Mouse (Mus musculus) 416B (cell line): ENCODE results near the gene P2ry6.
A peak's percentile ranks its signal among the peaks of the same experiment; 100 is the strongest.

ENCODE experiments used
- DNase-seq: peaks from one replicate; pipeline ENCODE4 v3.0.0; 2011; ENCODE audit warnings: low read depth

Gene P2ry6

DNA sequence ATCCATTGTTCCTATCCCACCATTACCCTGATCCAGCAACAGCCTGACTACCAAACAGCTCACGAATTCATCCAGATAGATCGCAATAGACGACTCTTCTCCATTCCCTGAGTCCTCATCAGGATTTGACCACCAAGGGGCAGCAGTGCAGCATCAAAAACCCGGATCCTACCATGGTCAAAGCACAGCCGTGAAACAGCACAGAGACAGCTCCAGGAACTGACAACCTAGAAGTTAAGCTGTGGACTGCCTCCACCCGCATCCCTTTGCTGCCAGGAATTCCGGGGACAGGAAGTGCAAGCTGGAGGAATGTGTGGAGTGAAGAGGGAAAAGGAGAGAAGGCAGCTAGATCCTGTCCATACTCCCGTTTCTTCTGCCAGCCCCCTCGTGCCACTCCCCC, 13.6 kb upstream of the P2ry6 start:
- peak; percentile 83 for DNase-seq

DNA sequence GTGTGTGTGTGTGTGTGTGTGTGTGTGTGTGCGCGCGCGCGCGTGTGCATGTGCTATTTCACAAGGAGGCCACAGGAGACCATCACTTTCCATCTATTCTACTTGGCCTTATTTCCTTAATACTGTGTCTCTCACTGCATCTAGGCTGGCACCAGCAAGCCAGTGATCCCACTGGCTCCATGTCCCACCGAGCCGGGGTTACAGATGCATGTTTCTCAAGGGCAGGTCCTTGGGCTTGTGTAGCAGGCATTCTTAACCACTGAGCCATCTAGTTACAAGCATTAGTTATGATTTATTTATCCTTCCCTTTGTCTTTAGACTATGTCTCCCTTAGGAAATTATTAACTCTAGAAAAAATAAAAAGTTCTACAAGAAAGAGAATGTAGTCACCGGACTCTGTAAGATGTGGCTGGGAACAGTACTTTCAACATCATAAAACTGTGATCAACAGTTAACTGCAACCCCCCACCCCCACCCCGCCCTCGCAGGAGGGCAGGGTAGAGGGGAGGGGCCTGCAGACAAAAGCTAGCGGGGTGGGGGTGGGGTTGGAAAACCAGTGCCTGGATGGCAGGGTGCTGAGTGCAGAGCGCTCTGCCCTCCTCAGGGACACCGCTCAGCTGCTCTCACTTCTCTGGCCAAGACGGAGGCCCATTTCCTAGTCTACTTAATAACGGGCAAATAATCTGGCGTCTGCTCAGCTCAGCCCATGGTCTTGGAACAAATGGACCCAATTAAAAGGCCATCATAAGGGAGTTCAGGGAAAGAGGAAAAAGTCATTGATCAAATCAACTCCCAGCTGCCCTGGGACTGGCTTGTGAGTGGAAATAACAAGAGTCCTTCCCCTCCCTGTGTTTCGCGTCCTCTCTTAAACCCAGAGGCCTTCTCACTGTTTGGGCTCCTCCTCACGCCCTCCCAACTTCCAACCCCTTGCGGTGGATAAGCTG, 10.3 kb upstream of the P2ry6 start:
- DNase-seq = no peak

DNA sequence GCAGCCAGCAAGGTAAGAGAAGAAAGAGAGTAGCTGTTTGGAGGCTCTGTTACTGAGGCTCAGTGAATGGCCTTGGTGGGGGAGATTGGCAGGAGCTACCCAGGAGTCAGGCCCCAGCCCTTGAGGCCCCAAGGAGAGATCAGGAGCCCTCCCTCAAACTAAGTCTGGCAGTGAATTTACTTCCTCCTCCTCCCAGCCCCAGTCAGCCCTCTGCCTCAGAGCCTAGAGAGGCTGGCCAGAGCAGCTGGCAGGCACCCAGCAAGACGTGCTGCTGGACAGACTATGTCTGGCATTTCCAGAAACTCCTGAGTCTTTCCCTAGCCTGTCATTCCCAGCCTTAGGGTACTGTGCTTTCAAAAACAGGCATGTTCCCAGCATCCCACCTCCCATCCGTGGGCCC, 4.7 kb upstream of the P2ry6 start:
- peak; percentile 54 for DNase-seq

DNA sequence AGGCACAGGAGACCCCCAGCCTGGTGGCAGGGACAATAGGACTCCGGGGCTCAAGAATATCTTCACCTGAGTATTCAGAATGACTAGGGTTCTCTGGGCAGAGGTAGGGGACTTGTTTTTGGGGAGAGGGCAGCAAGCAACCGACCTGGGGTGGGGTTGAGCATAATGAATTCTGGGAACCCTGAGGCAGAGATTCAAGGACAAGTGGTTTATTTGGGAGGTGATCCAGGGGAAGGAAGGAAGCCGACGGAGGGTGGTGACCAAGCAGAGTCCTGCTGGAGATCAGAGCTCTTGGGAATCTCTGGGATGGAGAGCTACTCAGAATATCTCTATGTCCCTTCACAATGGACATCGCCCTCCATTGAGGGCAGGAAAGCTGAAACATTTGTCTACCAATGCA, 3.7 kb upstream of the P2ry6 start:
- DNase-seq = no peak

DNA sequence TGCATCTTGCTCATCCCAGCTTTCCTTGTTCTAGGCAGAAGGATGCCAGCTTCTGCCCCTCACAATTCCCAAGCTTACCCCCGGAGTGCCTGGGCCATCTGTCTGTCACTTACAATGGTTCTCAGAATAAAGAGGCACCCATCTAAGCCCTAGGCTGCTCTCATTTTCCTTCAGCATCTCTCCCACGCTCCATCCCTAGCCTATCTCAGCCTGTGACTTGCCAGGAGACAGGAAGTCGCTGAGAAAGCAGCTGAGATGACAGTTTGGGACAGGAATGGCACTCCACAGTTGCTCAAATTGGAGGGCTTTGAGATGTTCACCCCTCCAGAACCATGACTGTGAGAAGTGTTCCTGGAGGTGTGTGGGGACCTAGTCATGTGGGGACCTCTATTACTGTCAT, 1.6 kb downstream of the P2ry6 start:
- DNase-seq = no peak

DNA sequence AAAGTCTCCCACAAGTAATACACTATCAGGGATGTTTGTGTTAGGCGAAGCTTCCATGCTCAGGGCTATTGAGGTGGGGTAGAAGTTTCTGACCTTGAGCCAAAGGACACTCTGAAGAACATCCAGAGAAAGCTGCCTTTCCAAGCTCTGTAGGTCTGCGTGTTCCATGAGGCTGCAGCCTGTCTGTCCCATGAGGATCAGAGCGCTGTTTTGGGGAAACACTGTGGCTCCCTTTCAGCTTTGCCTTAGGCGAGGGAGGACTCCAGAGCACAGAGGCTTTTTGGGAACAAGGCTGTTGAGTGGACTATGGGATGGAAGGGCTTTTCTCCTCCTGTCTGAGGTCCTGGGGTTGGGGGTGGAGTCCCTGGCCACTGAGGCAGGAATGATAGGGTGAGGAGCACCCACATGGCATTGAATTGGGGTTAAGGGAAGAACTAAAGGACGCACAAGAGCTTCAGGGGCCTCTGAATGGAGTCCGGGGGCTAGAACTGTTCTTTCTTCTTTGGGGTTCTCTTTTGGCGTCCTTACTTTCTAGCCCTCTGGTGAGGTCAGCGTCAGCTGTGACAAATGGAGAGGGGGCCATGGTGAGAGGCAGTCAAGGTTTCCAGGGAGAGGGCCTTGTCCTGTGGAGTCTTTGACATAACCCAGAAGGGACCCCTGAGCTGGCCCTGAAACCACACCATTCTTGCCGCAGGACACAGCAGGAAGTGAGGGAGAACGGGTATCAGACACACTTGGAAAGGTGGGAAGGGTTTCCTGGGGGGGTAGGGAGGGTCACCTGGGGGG, 5.4 kb downstream of the P2ry6 start:
- no peak for DNase-seq

DNA sequence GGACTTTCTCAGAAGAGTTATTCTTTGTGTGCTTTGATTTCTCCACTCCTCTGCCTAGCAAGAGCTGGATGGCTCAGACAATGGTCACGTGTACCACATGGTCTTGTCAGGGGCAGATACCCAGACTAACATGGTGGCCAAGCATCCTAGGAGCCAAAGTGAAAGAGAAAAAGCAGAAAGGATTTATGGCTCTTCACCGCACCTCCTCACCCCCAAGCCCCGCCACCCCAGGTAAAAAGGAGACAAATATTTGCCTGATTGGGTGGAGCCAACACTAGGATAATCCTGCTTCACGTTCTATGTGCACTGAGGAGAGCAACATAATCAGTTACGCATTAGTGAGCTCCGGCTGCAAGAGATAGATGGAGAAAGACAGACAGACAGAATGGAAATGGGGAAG, 6.1 kb downstream of the P2ry6 start:
- no peak for DNase-seq

DNA sequence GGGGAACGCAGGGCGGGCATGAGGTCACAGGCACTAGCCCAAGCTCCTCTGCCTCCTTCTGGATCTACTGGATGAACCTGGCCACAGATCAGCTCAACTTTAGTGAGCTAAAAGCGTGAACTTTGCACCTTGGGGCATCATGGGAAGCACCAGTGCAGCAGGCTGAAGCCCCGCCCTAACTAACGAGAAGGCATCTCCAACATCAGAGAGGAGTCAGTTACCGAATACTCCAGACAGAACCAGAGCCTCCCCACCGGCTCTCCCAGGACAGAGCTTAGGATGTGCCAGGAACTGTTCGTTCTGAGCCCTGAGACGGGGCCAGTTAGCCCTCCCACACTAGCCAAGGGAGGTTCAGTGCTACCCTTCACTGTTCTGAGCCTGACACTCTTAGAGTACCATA, 6.6 kb downstream of the P2ry6 start:
- DNase-seq = no peak

DNA sequence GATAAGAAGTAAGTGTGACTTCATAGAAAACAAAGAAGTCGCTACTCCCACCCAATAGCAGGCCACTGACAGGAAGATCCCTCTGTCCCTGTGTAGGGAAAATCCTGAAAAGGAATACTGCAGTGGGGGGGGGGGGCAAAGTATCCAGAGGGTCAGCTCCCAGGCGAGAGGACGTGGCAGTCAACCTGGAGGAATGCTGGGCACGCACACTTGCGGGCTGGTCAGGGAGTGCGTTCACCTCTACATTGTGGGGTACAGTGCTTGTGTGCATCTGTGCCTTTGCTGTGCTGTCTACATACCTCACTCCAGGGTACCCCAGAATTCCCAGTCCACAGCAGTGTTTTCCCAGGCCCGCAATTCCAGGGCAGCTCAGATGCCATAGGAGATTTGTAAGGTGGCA, 8.4 kb downstream of the P2ry6 start:
- DNase-seq = no peak

DNA sequence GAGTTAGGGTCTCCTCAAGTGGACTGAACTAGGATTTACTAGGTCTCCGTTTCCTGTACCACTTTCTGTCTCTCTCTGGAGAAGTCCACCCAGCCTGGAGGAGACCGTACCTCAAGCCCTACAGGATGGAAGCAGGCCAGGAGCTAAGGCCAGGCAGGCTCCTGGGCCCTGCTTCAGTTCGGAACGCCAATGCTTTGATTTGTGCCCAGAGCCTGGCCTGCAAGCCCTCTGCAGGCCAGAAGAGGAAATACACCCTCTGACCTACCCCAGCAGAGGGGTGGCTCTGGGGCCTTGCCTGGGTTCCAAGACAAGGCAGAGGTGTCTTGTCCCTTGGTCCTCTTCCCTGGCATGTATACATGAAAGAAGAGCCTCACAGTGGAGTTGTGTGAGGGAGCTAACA, 9.4 kb downstream of the P2ry6 start:
- DNase-seq = peak; percentile 48

DNA sequence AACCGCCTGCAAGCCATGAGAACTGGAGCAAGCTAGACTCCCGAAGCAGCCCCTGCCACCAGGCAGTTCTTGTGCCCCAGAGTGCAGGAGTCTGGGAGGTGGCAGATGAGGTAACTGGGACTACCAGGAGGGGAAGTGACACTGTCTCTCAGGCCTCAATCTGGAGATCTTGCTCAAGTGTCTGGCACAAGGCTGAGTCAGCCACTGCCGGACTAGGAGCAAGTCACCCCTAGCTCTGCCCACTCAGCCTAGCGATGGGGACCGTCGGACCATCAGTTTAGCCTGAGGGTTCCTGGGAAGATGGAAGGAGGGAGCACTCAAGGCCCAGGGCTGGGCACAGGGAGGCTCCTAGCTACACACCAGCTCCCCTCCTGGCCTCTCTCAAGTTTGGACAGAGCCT, 10.2 kb downstream of the P2ry6 start:
- DNase-seq = peak; percentile 82

DNA sequence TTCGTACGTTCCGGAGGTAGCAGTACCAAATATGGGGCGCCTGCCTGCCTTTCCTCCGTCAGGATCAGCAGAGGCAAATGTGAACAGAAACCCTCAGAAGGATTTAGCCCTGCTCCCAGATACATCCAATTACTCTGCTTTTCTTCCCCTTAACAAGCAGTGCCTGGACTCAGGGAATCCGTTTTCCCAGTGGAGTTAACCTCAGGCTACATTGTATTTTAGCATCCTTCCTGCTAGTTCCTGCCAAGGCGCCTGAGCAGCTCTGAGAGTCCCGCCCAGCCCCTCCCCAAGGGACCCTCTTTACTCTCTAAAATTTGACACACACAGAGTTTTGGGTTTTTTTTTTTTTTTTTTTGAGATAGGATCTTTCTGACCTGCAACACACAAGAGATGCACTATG, 11.1 kb downstream of the P2ry6 start:
- no peak for DNase-seq

DNA sequence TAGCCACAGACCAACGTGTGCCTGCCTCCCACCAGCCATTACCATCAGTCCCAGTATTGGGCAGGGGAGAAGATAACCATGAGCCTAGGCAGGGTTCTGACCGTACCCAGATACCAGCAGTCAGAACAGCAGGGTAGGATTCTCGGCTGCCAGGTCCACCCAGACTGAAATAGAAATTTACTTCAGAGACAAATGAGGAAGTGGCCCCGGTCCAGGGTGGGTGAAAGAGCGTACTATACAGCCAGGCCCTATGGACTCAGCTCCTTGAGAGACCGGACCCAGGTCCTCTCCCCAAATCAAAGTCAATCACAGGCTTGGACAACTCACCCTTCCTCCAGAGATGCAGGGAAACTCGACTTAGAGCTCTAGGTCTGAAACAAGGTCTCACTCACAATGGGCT, 13.3 kb downstream of the P2ry6 start:
- no peak for DNase-seq

DNA sequence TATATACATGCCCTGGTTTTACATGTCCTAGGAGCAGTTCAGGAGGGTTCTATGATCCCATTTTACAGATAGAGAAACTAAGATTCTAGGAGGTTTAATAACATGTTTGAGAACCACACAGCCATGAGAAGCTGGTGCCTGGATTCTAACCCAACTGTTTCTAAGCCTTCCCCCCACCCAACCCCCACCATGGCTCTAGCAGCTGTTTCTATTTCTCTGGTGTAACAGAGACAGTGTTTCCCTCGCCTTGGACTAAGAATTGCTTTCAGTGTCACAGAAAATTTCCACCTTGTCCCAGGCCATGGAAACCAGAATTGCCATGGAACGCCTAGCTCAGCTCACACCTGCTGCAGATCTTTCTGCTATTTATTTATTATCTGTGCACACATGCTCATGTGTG, 14.0 kb downstream of the P2ry6 start:
- no peak for DNase-seq

DNA sequence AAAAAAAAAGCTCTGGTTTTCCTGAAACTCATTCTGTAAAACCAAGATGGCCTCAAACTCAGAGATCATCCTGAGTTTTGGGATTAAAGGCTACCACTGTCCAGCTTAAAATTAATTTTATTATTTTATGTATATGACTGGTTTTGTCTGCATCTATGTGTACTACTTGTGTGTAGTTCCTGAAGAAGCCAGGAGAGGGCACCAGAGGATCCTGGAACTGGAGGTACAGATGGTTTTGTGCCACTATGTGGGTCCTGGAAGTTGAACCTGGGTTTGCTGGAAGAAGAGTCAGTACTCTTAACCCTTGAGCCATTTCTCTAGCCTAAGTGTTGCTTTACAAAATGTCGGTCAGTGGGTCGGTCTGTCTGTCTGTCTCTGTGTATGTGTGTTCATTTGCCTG, 16.0 kb downstream of the P2ry6 start:
- peak; percentile 62 for DNase-seq

DNA sequence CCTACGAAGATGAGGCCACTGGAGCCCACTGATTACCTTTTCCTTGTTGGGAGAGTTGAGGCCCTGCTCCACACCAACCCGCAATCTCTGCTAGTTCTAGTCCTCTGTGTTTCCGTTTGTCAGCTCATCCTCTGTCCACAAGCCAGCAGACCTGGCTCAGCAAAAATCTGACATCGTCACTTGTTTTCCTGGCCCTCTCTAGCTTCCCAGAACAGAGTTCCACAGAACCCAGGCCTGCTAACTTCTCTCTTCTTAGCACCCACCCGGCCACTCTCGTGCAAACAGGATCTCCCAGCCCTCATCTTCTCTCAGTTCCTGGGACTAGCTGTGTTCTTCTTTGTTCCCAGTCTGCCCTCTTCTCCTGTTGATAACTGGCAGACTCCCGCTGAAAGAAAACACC, 21.8 kb downstream of the P2ry6 start:
- DNase-seq = no peak

DNA sequence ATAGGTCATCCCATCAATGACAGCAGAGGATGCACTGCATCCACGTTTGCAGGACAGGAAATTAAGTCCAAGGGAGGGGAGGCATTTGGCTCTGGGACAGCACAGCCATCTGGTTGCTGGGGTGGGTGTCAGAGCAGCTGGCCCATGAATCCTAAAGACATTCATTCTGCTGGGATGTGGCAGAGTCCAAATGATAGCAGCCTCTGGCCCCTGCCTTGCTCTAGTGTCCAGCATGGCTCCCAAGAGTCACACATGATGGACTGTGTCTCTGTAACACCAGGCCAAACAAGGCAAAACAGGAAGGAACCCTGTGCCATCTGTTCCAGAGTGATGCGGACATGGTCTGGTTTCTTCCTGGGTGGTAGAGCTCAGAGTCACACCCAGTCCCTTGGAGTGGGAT, 22.5 kb downstream of the P2ry6 start:
- DNase-seq = no peak

DNA sequence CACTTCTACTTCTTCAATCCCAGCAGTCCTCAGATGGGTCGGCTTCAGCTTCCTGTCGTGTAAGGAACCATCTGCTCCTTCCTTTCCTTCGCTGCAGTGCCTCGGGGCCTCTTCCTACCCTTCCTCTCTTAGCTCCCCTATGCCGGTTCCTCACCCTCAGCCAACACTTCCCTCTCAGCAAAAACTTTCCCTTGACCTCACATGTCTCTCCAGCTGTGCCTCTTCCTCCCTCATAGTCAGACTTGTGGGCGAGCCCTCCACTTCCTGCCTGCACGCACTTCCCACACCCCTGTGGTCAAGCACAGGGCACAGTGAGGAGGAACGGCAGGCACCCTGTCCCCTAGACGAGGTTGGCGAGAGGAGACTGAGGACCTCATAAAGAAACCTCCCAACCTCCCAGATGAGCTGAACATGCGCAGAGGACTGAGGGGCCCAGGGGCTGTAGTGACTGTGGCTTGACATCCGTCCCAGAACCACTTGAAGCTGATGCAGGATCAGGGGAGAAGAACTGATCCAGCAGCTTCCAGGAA, 23.9 kb downstream of the P2ry6 start:
- peak; percentile 83 for DNase-seq

DNA sequence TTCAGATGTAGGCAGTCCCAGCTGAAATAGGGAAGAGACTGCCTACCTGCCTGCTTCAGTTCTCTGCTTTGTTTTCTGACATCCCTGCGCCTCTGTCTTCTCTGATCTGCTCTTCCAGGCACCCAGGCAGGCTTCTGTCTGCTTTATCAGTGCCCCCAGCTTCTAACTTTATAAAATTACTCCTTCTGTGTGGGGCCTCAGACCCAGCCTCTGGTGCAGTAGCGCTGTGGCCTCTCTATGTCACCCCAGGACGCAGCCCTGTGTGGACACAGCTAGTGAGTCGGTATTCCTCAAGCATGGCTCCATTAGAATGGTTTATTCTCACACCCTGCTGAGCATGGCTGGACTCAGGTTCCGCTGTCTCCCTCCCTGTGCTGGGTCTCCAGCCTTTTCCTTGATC, 24.4 kb downstream of the P2ry6 start:
- DNase-seq = no peak

DNA sequence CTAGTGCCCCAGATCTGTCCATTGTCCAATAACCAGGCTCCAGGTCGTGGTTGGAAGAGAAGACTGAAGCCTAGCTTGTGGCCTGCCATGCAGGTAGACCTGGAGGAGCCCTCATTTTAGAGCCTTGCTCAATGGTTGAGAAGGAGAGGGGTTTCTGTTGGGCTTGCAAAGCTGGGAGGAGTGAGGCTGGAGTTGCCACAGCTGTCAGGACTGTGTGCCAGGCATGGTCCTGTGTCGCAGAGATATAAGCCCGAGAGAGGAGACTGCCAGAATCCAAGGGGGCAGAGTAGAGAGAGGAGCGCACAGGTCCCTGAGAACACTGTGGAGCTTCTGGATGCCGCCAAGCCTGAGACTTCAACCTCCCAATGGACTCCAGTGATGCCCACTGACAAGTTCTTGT, 29.7 kb downstream of the P2ry6 start:
- DNase-seq = no peak

DNA sequence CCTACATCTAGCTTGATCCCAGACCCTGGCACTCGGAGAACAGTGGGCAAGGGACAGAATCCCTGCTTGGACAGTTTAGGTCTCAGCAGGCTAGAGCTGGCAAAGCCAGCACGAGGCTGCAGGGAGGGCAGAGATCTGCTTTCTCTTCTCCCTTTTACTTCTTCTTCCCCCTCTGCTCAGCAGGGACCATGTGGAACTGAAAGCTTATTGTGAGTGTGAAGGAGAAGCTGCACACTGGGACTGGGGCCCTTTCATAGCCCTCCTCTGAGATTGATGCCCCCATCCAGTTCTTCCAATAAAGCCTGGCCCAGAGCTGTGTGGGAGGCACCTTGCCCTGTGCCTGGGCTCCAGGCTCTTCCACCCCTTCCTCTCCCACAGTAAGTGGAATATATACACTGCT, 30.1 kb downstream of the P2ry6 start:
- no peak for DNase-seq

DNA sequence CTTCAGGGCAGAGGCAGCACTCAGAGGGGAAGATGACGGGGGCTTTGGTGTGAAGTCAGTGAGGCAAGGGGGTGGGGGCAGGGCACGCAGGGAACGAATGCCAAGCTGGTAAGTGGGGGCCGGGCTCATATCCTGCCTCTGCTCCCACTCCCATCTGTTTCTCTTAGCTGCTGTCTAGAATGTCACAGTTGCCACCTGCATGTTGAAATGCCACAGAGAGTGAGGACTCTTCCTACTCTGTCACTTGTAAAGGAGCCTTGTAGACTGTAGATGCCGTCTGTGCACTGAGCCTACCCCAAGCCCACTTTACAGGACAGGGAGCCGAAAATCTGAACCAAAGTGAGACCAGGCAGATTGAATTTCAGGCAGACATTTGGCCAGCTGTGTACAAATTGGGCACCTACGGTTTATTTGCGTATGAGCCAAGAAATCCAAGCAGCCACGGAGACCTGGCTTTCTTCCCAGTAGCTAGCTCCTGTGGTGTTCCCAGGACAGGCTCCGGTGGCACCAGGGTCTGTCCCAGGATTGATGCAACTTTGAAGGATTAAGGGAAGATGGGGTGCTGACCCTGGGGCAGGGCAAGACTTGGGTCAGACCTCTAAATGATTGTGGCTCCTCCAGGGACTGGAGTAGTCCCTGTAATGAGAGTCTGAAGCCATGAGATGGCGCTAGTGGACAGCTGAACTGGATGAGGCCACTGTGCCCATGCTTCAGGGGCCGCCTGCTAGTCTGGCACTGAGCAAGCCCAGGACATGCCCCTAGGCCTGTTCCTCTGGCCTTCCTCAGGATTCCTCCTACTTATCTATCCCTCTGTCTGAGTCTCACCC, 31.4 kb downstream of the P2ry6 start:
- peak; percentile 87 for DNase-seq
